ENCODE assay signal across 8 mouse cellular contexts in genomic region chr6:39573791-39574554, GRCm38 (mm10). TPM values are rescaled to one million over a fixed set of nuclear protein-coding genes. Genes with fewer than 3 reads are reported as not detected.
DNase-seq lines count a peak whose midpoint lies in the region; ATAC-seq lines count a peak whose summit lies in the region.

TSS of gene Adck2 (plus strand) at chr6:39573873.

- intact Hi-C loops in heart, postnatal 14 days (cut with DNase I), result no loop called here

- H3K4me3 ChIP-seq in forebrain, embryonic 15.5 days, result peak within 1 kb of the TSS; percentile 87
- H3K4me3 ChIP-seq in neural tube, embryonic 15.5 days (replicated peaks), result peak within 1 kb of the TSS; percentile 88

- peak within 1 kb of the TSS; percentile 94 for H3K9ac ChIP-seq in forebrain, embryonic 15.5 days (replicated peaks)
- peak within 1 kb of the TSS; percentile 81 for H3K9ac ChIP-seq in neural tube, embryonic 15.5 days (replicated peaks)

- ATAC-seq in forebrain, embryonic 15.5 days (replicated peaks), result peak; percentile 97
- ATAC-seq in neural tube, embryonic 15.5 days (ENCODE audit: low FRiP score), result peak; percentile 96

- H3K4me1 ChIP-seq in forebrain, embryonic 15.5 days, result peaks cover 19% of the 10 kb centered on the region
- H3K4me1 ChIP-seq in neural tube, embryonic 15.5 days, result peaks cover 16% of the 10 kb centered on the region

- H3K36me3 ChIP-seq in forebrain, embryonic 15.5 days, result no peaks in the 10 kb centered on the region
- peaks cover 17% of the 10 kb centered on the region for H3K36me3 ChIP-seq in neural tube, embryonic 15.5 days

- peak within 1 kb of the TSS; percentile 95 for H3K27ac ChIP-seq in forebrain, embryonic 15.5 days (replicated peaks)
- peak within 1 kb of the TSS; percentile 93 for H3K27ac ChIP-seq in neural tube, embryonic 15.5 days (replicated peaks)

- under 1% methylated on average over 48 of the region's 49 CpGs for WGBS in forebrain, embryonic 15.5 days
- under 1% methylated on average over 49 of the region's 49 CpGs for WGBS in neural tube, embryonic 15.5 days

- peak; percentile 73 for DNase-seq in ES-CJ7 (ENCODE audit: low read depth, low spot score)
- peak; percentile 82 for DNase-seq in cerebellum, adult 11 months
- peak; percentile 77 to 79 for DNase-seq in heart, postnatal 14 days
- peak; percentile 82 for DNase-seq in layer of hippocampus, adult 11-12 months (ENCODE audit: low spot score)
- peak; percentile 83 to 85 for DNase-seq in lung, adult 18-20 months
- peak; percentile 75 for DNase-seq in testis, postnatal 10 days (ENCODE audit: low spot score)

- H3K27me3 ChIP-seq in forebrain, embryonic 15.5 days, result no peaks in the 10 kb centered on the region
- H3K27me3 ChIP-seq in neural tube, embryonic 15.5 days (replicated peaks), result no peaks in the 10 kb centered on the region

- H3K9me3 ChIP-seq in forebrain, embryonic 15.5 days, result no peaks in the 10 kb centered on the region
- H3K9me3 ChIP-seq in neural tube, embryonic 15.5 days (replicated peaks), result no peaks in the 10 kb centered on the region

- H3K4me2 ChIP-seq in forebrain, embryonic 15.5 days (replicated peaks), result peak within 1 kb of the TSS; percentile 61
- peak within 1 kb of the TSS; percentile 86 for H3K4me2 ChIP-seq in neural tube, embryonic 15.5 days

RNA-seq across cellular contexts. Expression of gene Adck2, which starts in this region (rescaled TPM):
- 49.4 and 55.6 TPM in 2 replicates for polyA plus RNA-seq in forebrain, embryonic 15.5 days (2015; fragmentation: Nextera tagmentation; extraction: Ambion mirVana)
- 10 to 100 TPM; 15.3 to 18.3 TPM for total RNA-seq in heart, postnatal 14 days (2021)
- 44.8 and 45.3 TPM in 2 replicates for polyA plus RNA-seq in neural tube, embryonic 15.5 days (2015; fragmentation: Nextera tagmentation; extraction: Ambion mirVana)

Comparison
In these comparisons a context has a peak if more than half of its experiments do, and no peak if none do; other contexts are left out.
1. Peak in every context shown above with its lines: DNase-seq, ATAC-seq, H3K4me3 ChIP-seq and H3K27ac ChIP-seq.